Mouse (Mus musculus): ENCODE data around the gene Prkar1b. TPM values are rescaled to one million over a fixed set of nuclear protein-coding genes. Genes with fewer than 3 reads are reported as not detected.

Prkar1b gene
- 1.5 TPM for total RNA-seq (2023)

DNA sequence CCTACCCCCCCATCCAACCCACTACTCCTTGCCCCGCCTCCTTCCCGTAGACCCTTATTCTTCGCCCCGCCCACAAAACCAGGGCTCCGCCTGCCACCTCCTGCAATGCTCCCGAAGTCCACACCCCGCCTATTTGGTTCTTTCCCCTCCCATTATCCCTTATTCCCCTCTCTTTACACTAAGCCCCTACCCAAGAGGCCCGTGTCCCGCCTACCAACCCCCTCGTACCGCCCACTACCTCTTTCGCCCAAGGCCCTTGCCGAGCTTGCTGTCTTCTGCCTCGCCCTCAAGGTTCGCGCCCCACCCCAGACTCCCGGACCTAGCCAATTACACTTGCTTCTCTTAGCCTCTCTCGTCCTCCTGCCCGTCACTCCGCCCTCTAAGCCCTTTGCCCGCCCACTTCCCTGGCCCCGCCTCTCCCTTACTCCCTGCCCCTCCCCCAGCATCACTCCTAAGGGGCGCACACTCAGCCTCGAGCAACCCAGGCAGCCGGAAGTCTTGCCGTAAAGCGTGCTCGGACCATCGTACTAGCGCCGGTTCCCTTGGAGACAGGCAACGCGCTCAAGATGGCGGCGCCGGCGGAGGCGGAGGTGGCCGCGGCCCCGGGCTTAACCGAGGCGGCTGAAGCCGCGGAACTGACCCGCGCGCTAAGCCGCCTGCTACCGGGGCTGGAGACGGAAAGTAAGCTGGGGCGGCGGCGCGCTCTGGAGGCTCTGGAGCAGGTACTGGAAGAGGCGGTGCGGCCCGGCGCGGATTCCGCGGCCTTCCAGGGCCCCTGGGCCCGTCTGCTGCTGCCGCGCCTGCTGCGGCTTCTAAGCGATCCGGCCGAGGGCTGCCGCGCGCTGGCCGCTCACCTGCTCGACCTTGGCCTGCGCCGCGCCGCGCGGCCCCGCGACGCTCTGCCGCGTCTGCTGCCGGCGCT lies at the start of gene Prkar1b, which contains the start of gene Dnaaf5:
Gene Prkar1b, minus strand, starts transcription at position 321 of the 922 bp plus-strand sequence.
Gene Dnaaf5, plus strand, starts transcription at position 543 of the 922 bp plus-strand sequence.

DNA sequence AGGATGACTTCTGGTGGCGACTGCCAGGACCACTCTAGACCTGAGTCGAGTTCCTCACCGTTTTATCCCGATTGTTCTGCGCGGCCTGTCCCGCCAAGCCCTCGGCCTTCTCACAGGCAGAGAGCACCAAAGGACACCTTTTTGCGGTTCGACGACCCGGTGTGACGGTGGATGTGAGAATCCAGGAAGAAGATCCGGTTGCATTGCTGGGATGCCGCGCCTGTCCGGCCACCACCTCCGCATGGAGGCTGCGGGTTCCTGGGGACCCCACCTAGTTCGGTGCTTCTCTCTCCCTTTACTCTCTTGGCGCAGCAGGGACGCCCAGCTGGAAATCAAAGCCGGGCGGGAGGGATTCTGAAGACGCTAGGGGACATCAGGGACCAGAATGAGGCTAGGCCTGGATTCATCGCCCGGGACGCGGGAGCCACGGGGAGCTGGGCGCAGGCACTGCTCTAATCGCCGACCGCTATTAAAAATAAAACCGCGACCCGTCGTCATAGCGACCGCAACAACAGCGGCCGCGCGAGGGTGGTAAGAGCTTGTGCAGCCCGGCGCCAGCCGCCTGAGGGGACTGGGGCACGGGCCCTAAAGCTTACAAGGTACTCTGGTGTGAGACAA lies 152.5 kb downstream of the Prkar1b start, which contains the start of gene Pdgfa:
Gene Pdgfa, minus strand, starts transcription at position 200 of the 618 bp plus-strand sequence.

Other genes starting within 250 kb of the Prkar1b start
- gene Pdgfa, start 152.6 kb downstream of the Prkar1b start, total RNA-seq (2023) = not detected
- 16.7 TPM for gene Dnaaf5, start 222 bp upstream of the Prkar1b start, total RNA-seq (2023)
- 68.0 TPM for gene Sun1, start 50.6 kb upstream of the Prkar1b start, total RNA-seq (2023)
- 46.6 TPM for gene Get4, start 102.3 kb upstream of the Prkar1b start, total RNA-seq (2023)
- 3.9 TPM for gene Adap1, start 175.6 kb upstream of the Prkar1b start, total RNA-seq (2023)
- gene Cox19, start 201.4 kb upstream of the Prkar1b start, total RNA-seq (2023) = 21.9 TPM
- not detected for gene Cyp2w1, start 202.6 kb upstream of the Prkar1b start, total RNA-seq (2023)
- gene Gpr146, start 227.7 kb upstream of the Prkar1b start, total RNA-seq (2023) = 20.5 TPM